Mouse (Mus musculus): ENCODE measurements around the gene Irgm1.
"Not testable (repeated sequence)": the region's sequence is repeated elsewhere in the genome, so short reads cannot be mapped to it uniquely, and the experiment has no call there.

Gene Irgm1

DNA sequence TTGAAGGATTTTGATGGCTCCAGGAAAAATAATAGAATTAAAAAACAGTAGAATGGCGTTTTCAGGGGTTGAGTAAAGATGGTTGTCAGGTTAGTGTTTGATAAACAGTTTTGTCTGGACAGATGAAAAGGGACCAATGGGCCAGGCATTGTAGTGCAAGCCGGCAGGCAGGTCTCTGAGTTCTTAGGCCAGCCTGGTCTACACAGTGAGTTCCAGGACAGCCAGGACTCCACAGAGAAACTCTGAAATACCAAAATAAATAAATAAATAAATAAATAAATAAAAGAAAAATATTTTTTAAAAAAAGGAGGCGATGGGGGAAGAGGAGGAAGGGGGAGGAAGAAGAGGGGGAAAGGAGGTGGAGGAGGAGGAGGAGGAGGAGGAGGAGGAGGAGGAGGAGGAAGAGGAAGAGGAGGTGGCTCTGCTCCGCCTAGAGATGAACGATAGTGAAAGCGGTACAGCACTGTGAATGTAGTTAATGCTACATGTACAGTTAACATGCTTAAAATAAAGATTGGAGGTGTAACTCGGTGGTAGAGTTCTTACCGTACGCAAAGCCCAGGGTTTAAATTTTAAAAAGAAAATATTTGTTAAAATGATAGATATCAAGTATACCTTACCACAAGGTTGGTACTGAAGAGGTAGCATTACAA is 38.3 kb downstream of the Irgm1 start:
- no peak for DNase-seq (ENCODE audit: low spot score)

DNA sequence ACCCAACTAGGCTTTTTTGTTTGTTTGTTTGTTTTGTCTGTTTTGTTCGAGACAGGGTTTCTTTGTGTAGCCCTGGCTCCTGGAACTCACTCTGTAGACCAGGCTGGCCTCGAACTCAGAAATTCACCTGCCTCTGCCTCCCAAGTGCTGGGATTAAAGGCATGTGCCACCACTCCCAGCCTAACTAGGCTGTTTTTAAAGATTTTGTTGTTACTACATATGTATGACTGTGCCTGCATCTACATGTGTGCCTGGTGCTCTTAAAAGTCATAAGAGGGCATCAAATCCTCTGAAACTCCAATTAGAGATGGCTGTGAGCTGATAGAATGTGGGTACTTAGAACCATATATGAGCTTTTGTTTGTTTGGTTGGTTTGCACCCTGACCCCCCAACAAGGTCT is 40.2 kb downstream of the Irgm1 start:
- no peak for DNase-seq (ENCODE audit: low spot score)

DNA sequence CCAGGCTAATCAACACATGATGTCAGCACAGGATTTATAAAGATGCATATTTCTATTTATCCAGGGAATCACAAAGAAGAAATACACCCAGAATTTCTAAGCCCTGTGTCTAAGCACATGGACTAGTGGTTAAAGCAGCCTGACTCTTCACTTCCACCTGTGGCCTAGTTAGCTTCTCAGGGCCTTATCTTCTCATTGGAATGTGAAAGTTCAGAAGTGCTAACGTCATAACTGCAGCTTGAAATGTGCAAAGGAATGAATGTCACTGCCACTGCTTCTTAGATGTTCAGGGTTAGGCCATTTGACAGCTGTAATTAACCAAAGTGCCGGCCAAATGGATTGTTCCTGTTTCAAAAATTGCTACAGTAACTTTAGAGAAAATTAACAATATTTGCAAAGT is 41.2 kb downstream of the Irgm1 start:
- DNase-seq (ENCODE audit: low spot score) = no peak

DNA sequence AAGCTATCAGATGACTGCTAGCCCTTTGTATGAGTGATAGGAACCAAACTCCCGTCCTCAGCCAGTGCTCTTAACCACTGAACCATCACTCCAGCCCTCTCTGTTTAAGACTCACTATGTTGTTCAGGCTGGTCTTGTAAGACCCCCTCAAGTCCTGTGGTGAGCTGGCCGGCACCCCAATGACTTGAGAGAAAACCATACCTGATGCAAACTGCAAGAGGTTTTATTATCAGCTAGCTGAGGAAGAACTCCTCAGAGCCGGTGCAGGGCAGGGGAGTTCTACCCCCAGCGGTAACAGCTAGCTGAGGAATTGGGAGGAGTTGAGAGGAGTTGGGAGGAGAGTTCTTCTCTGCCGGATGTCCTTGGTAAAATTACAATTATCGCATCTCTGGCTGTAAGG is 43.6 kb downstream of the Irgm1 start:
- DNase-seq (ENCODE audit: low spot score) = no peak

DNA sequence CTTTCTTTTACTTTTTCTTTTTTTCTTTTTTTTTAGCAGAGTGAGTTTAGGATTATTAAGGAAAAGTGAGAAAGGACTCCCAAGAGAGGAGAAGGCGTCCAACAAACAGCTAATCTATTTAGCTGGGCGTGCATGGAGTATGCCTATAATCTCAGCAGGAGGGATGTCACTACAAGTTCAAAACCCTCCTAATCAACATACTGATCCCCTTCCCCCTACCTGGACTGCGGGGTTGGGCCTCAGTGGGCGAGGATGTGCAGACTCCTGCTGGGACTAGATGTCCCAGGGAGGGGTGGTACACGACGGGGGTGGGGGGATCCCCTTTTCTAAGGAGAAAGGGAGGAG is 44.8 kb downstream of the Irgm1 start:
- DNase-seq (ENCODE audit: low spot score) = no peak

DNA sequence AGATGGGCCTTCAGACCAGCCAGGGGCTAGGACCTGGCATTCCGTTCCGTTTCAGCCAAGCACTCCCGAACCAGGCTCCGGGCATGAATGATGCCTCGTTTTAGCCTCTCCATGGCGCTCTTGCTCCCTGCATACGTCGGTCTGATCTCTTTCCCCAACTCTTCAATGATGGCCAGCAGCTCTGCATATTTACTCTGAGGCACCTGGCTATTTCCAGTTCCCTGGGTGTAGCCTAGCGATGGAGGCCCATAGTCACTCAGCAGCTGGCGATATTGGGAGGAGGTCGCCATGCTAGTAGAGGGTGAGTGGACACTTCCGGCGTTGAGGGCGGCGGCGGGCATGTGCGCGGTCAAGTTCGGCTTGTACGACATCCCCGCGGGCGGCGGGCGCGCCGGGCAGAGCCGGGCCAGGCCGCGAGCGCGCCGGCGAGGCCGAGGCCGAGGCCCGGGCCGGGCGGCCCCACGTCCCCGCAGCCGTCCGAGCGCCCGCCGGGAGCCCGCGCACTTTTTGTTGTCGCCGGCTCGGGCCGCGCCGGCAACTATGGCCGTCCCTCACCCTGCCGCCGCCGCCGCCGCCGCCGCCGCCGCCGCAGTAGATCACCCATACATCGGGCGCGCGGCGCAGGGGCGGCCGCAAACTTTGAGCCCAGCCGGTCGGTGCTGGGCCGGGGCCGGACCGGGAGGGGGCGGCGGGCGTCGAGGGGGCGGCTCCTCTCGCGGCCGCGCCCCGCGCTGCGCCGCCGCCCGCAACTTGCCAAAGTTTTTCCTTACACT is 45.3 kb downstream of the Irgm1 start, which contains the start of the genes Trim7 and Gm12184:
TSS of gene Trim7 (plus strand) at position 162 of the 773 bp plus-strand sequence.
TSS of gene Gm12184 (minus strand) at position 677 of the 773 bp plus-strand sequence.
- not testable (repeated sequence) for DNase-seq (ENCODE audit: low spot score)

DNA sequence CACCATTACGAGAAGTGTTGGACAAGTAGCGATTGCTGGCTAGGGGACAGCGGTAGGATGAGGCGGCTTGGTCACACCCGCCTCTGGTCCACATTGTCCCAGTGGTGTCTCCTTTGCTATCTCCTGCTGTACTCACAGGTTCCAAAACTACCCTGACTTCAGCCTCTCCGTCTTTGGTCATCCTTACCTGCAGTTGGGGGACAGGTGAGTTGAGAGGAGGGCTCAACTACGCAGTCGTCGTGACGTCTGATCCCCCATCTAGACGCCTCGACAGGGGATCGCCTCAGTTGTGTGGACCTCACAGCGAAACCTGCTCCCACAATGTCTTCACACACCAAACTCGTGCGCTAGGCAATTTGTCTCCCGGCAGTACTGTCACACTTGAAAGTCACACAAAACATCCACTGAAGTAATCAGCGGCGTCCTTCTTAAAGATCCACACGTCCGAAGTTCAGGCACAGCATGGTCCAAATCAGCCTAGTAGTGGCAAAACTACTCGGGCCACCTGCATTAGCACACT is 47.1 kb downstream of the Irgm1 start:
- DNase-seq (ENCODE audit: low spot score) = no peak

DNA sequence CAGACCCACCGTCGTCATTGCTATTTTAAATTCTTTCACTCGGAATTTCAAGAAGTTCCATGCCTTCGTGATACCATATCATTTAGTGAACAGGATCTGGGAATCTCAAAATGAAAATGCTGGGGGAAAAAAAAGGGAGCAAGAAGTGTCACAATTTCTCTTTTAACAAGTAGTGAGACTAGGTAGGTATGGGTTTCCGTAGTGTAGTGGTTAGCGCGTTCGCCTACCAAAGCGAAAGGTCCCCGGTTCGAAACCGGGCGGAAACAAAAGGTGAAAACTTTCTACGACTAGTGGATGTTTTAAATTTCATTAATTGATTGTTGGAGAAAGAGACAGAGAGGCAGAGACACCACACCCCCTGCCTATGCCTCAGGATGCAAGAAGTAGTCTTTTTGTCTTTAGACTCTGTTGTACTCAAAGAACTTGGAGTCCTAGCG is 47.9 kb downstream of the Irgm1 start:
- DNase-seq (ENCODE audit: low spot score) = no peak

DNA sequence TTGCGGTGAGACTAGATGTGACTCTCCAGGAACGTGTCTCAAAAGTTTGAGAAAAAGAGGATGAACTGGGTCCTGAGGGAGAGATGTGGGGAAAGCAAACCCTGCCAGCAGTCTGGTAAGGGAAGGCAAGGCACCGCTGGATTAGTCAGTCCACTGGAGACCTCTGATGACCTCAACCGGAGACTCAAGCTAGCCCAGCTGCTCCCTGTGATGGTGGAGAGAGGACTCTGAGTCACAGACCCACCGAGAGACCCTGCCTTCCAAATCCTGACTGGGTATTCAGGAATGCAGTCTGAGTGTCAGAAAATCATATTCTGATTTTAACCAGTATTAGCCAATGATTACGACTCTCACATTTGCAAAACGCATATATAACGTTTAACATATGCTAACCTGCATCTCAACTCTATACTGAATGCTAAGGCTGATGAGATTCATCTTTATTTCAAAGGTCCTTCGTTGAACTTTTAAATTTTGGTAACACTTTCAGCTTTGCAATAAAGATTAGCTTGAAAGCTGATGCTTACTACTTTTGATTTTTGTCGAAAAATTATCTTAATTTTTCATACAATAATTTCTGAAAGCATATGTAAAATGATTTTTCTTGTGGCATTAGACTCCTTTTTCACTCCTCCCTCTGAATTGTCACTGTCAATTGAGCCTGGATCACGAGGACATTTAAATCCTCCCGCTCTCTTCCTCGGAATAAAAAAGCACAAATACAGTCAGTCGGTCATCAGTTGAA is 48.5 kb downstream of the Irgm1 start:
- no peak for DNase-seq (ENCODE audit: low spot score)

DNA sequence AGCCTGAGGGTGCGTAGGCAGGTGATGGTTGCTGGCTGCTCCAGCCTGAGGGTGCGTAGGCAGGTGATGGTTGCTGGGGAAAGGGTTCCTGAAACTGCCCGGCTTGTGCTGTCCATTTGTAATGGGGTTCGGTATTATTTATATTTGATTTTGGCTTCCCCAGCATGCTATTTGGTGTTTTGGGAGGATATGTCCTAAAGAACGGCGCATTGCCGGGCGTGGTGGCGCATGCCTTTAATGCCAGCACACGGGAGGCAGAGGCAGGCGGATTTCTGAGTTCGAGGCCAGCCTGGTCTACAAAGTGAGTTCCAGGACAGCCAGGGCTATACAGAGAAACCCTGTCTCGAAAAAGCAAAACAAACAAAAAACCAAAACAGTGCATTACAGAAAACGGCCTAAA is 50.2 kb downstream of the Irgm1 start:
- DNase-seq (ENCODE audit: low spot score) = not testable (repeated sequence)

DNA sequence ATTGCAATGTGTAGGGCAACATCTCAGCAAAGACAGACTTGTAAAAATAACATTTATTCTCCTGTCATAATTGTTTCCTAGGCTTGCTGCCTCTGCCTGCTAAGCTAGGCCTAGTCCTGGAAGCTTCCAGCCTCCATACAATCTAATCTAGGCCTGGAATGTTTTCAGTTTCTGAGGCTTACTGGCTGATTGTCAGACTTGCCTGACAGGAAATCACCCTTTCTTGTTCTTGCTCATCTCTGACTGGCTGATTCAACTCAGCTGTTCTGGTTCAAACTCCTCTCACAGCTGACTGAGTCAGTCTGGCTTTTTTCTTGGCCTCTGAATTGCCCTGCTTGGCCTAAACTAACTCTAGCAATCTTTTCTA is 51.2 kb downstream of the Irgm1 start:
- no peak for DNase-seq (ENCODE audit: low spot score)

DNA sequence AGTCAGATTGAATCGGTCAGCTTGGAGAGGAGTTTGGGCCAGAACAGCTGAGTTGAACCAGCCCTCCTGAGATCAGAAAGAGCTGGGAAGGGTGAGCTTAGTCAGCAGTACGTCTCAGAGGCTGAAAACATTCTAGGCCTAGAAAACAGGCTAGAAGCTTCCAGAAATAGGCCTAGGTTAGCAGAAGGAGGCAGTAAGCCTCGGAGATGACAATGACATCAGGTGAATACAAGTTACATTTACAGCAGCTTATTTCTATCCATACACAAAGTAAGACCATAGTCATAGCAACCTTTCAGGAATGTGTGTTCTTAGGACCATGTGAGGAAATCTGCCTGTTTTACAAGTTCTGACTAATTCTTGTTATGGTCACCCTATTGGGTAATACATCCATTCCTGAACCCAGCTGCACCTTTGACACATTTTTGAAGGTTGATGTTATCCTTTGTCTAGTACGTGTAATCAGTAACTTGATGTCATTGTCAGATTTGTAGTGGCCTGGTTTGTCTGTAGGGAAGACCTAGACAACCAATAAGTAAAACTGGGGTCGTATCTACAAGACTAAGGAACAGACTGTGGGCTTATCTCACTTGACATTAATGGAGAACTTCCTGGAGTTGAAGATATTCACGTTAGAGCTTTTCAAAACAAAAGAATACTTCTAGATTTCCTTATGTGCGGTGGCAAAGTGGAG is 51.7 kb downstream of the Irgm1 start:
- no peak for DNase-seq (ENCODE audit: low spot score)

DNA sequence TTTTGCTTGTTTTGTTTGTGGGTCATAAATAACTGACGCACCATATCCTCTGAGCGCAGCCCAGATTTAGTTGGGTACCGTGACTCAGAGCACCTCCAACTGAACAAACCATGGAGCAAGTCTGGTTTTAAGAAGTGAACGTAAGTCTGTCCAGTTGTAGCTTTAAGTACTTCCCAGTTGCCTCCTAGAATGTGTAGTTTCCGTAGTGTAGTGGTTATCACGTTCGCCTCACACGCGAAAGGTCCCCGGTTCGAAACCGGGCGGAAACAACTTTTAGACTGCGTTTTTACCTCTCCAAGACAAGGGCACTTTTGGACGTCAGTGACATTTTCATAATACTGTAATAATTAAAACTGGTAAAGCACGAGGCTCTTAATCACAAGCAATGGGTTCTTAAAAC is 53.1 kb downstream of the Irgm1 start:
- DNase-seq (ENCODE audit: low spot score) = peak; percentile 55

DNA sequence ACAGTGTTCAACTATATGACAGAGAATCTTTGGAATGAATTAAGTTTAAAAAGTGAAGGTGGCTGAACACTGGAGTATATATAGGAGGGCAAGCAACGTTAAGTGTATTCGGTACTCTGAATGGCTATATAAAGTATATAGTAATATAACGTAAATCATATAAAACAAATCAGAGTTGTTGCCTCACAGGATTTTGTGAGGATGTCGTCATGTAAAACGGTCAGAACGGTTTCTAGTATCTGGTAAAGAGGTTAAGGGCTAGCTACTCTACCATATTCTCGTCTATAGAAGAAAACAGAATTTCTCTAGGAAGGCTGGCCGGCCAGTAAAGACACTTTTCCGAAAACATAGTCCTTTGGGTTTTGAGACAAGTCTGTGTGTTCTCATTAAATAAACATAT is 53.7 kb downstream of the Irgm1 start:
- no peak for DNase-seq (ENCODE audit: low spot score)

DNA sequence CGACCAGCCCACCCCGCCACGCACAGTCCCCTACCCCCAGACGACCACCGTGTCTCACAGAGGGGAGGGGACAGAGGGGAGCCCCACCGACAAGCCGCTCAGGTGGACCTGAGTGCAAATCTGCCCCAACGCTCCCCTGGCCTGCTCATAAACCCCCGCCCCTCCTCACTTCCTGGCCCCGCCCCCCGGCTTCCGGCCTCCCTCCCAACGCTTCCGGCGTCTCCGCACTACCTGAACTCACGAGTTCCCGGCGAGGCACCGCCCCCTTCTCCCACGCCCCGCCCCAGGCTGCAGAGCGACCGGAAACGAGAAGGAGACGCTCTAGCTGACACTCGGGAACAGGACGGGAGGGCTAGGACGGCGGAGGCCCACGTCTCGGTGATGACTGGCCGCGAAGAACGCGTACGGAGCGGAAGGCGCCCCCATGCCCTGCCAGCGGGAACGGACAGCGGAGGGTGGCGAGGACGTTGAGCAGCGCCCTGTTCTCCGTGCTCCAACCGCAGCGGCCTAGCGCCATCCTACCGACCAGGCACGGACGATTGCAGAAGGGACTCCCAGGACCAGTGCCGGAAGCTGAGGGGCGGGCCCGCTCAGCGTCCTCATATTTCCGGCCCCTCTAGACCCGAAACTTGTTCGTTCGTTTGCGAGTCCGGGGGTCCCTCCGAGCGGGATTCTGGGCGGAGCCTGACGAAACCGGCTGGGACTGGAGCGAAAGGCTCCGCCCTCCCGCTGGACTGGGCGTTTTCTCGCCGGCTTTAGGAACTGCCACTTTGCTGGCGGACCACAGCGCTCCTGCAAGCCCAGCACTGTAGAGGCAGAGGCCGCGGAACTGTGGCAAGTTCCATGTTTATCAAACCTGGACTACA is 54.5 kb downstream of the Irgm1 start, which contains the start of gene Trim41:
TSS of gene Trim41 (minus strand) at position 554 of the 866 bp plus-strand sequence.
- DNase-seq (ENCODE audit: low spot score) = peak; percentile 99

DNA sequence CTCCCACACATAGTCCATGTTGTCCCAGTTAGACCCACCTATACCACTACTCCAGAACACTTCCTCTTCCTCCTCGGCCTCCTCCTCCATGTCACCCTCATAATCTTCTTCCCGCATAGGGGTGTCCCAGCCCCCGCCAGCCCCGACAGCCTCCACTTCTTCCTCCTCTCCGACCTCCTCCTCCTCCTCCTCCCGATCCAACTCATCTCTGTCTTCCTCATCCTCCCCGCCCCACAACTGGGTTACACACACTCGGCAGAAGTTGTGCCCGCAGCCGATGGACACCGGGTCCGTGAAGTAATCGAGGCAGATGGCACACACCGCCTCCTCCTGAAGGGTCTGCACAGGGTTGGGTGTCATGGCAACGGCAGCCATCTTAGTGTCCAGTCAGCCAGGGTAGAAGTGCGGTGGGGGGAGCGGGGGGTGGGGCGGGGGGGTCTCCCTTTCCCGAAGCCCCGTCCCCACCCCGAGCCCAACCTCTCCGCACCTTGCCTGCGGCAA is 55.2 kb downstream of the Irgm1 start:
- DNase-seq (ENCODE audit: low spot score) = peak; percentile 36

DNA sequence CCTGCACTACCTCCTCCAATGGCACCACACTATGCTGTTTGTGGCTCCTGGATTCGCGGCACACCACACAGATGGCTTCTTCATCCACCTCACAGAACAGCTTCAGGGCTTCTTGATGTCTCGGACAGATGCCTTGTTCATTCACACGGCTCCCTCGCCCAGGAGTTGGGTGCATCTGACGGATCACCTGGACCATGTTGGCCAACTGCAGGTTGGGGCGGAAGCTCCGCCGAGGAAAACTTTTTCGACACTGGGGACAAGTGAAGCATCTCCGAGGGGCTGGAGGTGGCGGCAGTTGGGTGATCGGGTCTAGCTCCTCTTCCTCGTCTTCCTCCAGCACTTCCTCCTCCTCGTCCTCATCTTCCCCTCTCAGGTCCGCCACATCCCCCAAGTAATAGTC is 55.6 kb downstream of the Irgm1 start:
- DNase-seq (ENCODE audit: low spot score) = no peak

DNA sequence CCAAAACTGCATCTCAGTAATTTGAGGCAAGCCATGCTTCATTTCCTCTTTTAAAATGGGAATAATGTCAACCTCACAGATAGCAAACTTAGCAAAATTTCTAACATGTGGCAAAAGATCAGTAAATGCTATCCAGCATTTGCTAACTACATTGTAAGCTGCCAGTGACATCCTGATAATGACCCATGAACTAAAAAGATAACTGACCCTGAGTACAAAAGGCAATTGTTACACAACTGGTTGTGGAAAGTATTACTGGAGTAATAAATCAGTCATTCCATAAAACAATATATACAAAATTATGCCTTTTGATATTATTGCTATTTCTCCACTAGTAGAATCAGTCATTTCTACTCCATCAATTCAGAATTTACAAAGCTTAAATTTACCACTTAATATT is 57.7 kb downstream of the Irgm1 start:
- DNase-seq (ENCODE audit: low spot score) = no peak

Data from ovary, adult 18-20 months (tissue).